Mouse (Mus musculus): ENCODE results near the gene Stk19. TPM values are rescaled to one million over a fixed set of nuclear protein-coding genes. Genes with fewer than 3 reads are reported as not detected.
A peak's percentile ranks its signal among the peaks of the same experiment; 100 is the strongest.

The Stk19 gene
- 21.5 and 23.8 TPM in 2 replicates for polyA plus RNA-seq (2016; fragmentation: Nextera tagmentation; extraction: Ambion mirVana)

GRCm38 (mm10) chr17:34836856-34837221 is at the start of gene Stk19, which contains the start of gene Dxo:
Gene Stk19, minus strand, starts transcription at chr17:34836945.
Gene Dxo, plus strand, starts transcription at chr17:34837019.
- under 1% methylated on average over 40 of the region's 40 CpGs for WGBS
- Histone ChIP-seq H3K27me3 (no peaks in the 10 kb centered on the region), H3K36me3 (peaks cover 50% of the 10 kb centered on the region), H3K4me3 (peak within 1 kb of the TSS; percentile 85), H3K9ac (peak within 1 kb of the TSS; percentile 84), H3K27ac (peak within 1 kb of the TSS; percentile 67), H3K9me3 (no peaks in the 10 kb centered on the region), H3K4me2 (replicated peaks) (peak within 1 kb of the TSS; percentile 99), H3K4me1 (peaks cover 20% of the 10 kb centered on the region)
- ATAC-seq (ENCODE audit: insufficient number of reproducible peaks, insufficient read depth, low FRiP score, low TSS enrichment): peak; percentile 90

GRCm38 (mm10) chr17:34885615-34886014 is 48.9 kb upstream of the Stk19 start:
- peaks cover 11% of the 10 kb centered on the region; the same call in 1 of the 2 replicates for H3K4me1 ChIP-seq
- H3K27me3 ChIP-seq: no peaks in the 10 kb centered on the region
- H3K36me3 ChIP-seq: no peaks in the 10 kb centered on the region
- WGBS: 72% methylated on average over 3 of the region's 3 CpGs
- no peak overlapping the region for H3K27ac ChIP-seq
- no peak for ATAC-seq (ENCODE audit: insufficient number of reproducible peaks, insufficient read depth, low FRiP score, low TSS enrichment)
- H3K9me3 ChIP-seq: no peaks in the 10 kb centered on the region
- no peak overlapping the region for H3K9ac ChIP-seq
- H3K4me2 ChIP-seq (replicated peaks): no peak overlapping the region
- H3K4me3 ChIP-seq: no peak overlapping the region

GRCm38 (mm10) chr17:34884704-34885103 is 48.0 kb upstream of the Stk19 start:
- Histone ChIP-seq H3K36me3 (no peaks in the 10 kb centered on the region), H3K9ac (no peak overlapping the region), H3K4me2 (replicated peaks) (no peak overlapping the region), H3K4me1 (peaks cover 14% of the 10 kb centered on the region; the same call in 1 of the 2 replicates), H3K4me3 (no peak overlapping the region), H3K9me3 (no peaks in the 10 kb centered on the region), H3K27ac (no peak overlapping the region), H3K27me3 (0 out of 2 replicates have a peak, but pooled peaks cover 2% of the 10 kb centered on the region)
- ATAC-seq (ENCODE audit: insufficient number of reproducible peaks, insufficient read depth, low FRiP score, low TSS enrichment): no peak
- 87% methylated on average over 6 of the region's 6 CpGs for WGBS

- Histone ChIP-seq H3K9ac (no peak overlapping the region), H3K27me3 (0 out of 2 replicates have a peak, but pooled peaks cover 4% of the 10 kb centered on the region), H3K9me3 (no peaks in the 10 kb centered on the region), H3K36me3 (no peaks in the 10 kb centered on the region), H3K4me2 (replicated peaks) (no peak overlapping the region), H3K4me3 (no peak overlapping the region), H3K4me1 (peaks cover 20% of the 10 kb centered on the region), H3K27ac (no peak overlapping the region)
- ATAC-seq (ENCODE audit: insufficient number of reproducible peaks, insufficient read depth, low FRiP score, low TSS enrichment): no peak
- 70% methylated on average over 3 of the region's 3 CpGs for WGBS
These were observed 46.6 kb upstream of the Stk19 start for GRCm38 (mm10) chr17:34883332-34883731.

GRCm38 (mm10) chr17:34881683-34882310 is 45.1 kb upstream of the Stk19 start, which contains the start of gene Gm20547:
Gene Gm20547, minus strand, starts transcription at chr17:34882042.
- no peaks in the 10 kb centered on the region for H3K9me3 ChIP-seq
- H3K4me3 ChIP-seq: no peak within 1 kb of the TSS
- H3K36me3 ChIP-seq: no peaks in the 10 kb centered on the region
- 6% methylated on average over 15 of the region's 15 CpGs for whole genome bisulfite sequencing
- H3K4me1 ChIP-seq: peaks cover 20% of the 10 kb centered on the region
- no peak within 1 kb of the TSS for H3K9ac ChIP-seq
- no peak within 1 kb of the TSS for H3K27ac ChIP-seq
- H3K27me3 ChIP-seq: 0 out of 2 replicates have a peak, but pooled peaks cover 4% of the 10 kb centered on the region
- no peak within 1 kb of the TSS for H3K4me2 ChIP-seq (replicated peaks)
- ATAC-seq (ENCODE audit: insufficient number of reproducible peaks, insufficient read depth, low FRiP score, low TSS enrichment): no peak

- Histone ChIP-seq H3K27me3 (0 out of 2 replicates have a peak, but pooled peaks cover 4% of the 10 kb centered on the region), H3K4me2 (replicated peaks) (no peak overlapping the region), H3K36me3 (no peaks in the 10 kb centered on the region), H3K4me1 (peaks cover 20% of the 10 kb centered on the region), H3K27ac (no peak overlapping the region), H3K9ac (no peak overlapping the region), H3K9me3 (no peaks in the 10 kb centered on the region), H3K4me3 (no peak overlapping the region)
- ATAC-seq (ENCODE audit: insufficient number of reproducible peaks, insufficient read depth, low FRiP score, low TSS enrichment): no peak
These were observed 44.4 kb upstream of the Stk19 start for GRCm38 (mm10) chr17:34881166-34881565.

GRCm38 (mm10) chr17:34879336-34879879 is 42.7 kb upstream of the Stk19 start, which contains the start of gene Zbtb12:
Gene Zbtb12, plus strand, starts transcription at chr17:34879483.
- Histone ChIP-seq H3K4me1 (peaks cover 20% of the 10 kb centered on the region), H3K27ac (0 out of 2 replicates have a peak within 1 kb of the TSS, but pooled peaks have one; percentile 50), H3K36me3 (no peaks in the 10 kb centered on the region), H3K9me3 (no peaks in the 10 kb centered on the region), H3K4me2 (replicated peaks) (0 out of 2 replicates have a peak within 1 kb of the TSS, but pooled peaks have one; percentile 13), H3K9ac (peak within 1 kb of the TSS; percentile 2; the same call in 1 of the 2 replicates), H3K27me3 (0 out of 2 replicates have a peak, but pooled peaks cover 4% of the 10 kb centered on the region), H3K4me3 (no peak within 1 kb of the TSS)
- 37% methylated on average over 11 of the region's 11 CpGs for WGBS
- ATAC-seq (ENCODE audit: insufficient number of reproducible peaks, insufficient read depth, low FRiP score, low TSS enrichment): no peak; the same call in 1 of the 2 replicates

- Histone ChIP-seq H3K27me3 (no peaks in the 10 kb centered on the region; the same call in 1 of the 2 replicates), H3K36me3 (no peaks in the 10 kb centered on the region), H3K4me1 (peaks cover 2% of the 10 kb centered on the region), H3K4me3 (no peak overlapping the region), H3K4me2 (replicated peaks) (no peak overlapping the region), H3K9ac (no peak overlapping the region), H3K27ac (no peak overlapping the region), H3K9me3 (no peaks in the 10 kb centered on the region)
- no peak for ATAC-seq (ENCODE audit: insufficient number of reproducible peaks, insufficient read depth, low FRiP score, low TSS enrichment)
- 90% methylated on average over 6 of the region's 6 CpGs for WGBS
These were observed 37.6 kb upstream of the Stk19 start for GRCm38 (mm10) chr17:34874321-34874720.

GRCm38 (mm10) chr17:34865981-34866380 is 29.2 kb upstream of the Stk19 start:
- no peaks in the 10 kb centered on the region for H3K9me3 ChIP-seq
- no peak overlapping the region for H3K4me2 ChIP-seq (replicated peaks)
- no peaks in the 10 kb centered on the region for H3K36me3 ChIP-seq
- 58% methylated on average over 7 of the region's 7 CpGs for WGBS
- H3K9ac ChIP-seq: no peak overlapping the region
- H3K4me3 ChIP-seq: no peak overlapping the region
- no peaks in the 10 kb centered on the region for H3K4me1 ChIP-seq
- ATAC-seq (ENCODE audit: insufficient number of reproducible peaks, insufficient read depth, low FRiP score, low TSS enrichment): no peak
- H3K27ac ChIP-seq: no peak overlapping the region
- H3K27me3 ChIP-seq: no peaks in the 10 kb centered on the region; the same call in 1 of the 2 replicates

GRCm38 (mm10) chr17:34862416-34863081 is 25.8 kb upstream of the Stk19 start, which contains the start of gene Cfb:
Gene Cfb, minus strand, starts transcription at chr17:34862518.
- Histone ChIP-seq H3K36me3 (no peaks in the 10 kb centered on the region), H3K27me3 (no peaks in the 10 kb centered on the region), H3K27ac (0 out of 2 replicates have a peak within 1 kb of the TSS, but pooled peaks have one; percentile 9), H3K9me3 (no peaks in the 10 kb centered on the region), H3K4me2 (replicated peaks) (no peak within 1 kb of the TSS), H3K4me3 (no peak within 1 kb of the TSS), H3K4me1 (no peaks in the 10 kb centered on the region), H3K9ac (no peak within 1 kb of the TSS)
- 66% methylated on average over 8 of the region's 8 CpGs for WGBS
- ATAC-seq (ENCODE audit: insufficient number of reproducible peaks, insufficient read depth, low FRiP score, low TSS enrichment): no peak

GRCm38 (mm10) chr17:34861704-34862415 is 25.1 kb upstream of the Stk19 start:
- Histone ChIP-seq H3K4me2 (replicated peaks) (no peak overlapping the region), H3K4me3 (no peak overlapping the region), H3K36me3 (0 out of 2 replicates have a peak, but pooled peaks cover 3% of the 10 kb centered on the region), H3K9me3 (no peaks in the 10 kb centered on the region), H3K27ac (0 out of 2 replicates have a peak overlapping the region, but pooled peaks have one; percentile 9), H3K4me1 (no peaks in the 10 kb centered on the region), H3K27me3 (no peaks in the 10 kb centered on the region), H3K9ac (no peak overlapping the region)
- ATAC-seq (ENCODE audit: insufficient number of reproducible peaks, insufficient read depth, low FRiP score, low TSS enrichment): no peak
- 68% methylated on average over 13 of the region's 13 CpGs for WGBS
